Mouse (Mus musculus) forebrain, embryonic 14.5 days (tissue): Measurements from ENCODE around the gene Gabrg2. TPM values are rescaled to one million over a fixed set of nuclear protein-coding genes. Genes with fewer than 3 reads are reported as not detected.

Experiments
- ATAC-seq: fragments of 200-750 bp; cut with Nextera tagmentation; 2 replicates; pipeline ENCODE4 v1.8.0; 2017; ENCODE audit warnings: mild to moderate bottlenecking, moderate library complexity
- DNase-seq: peaks from one replicate; pipeline ENCODE4 v3.0.0-alpha.2; 2015; ENCODE audit warnings: low spot score
- H3K27ac ChIP-seq: fragments of 300-500 bp; sonication (generic); 2 replicates; pipeline ENCODE4 v1.5.1; 2014; ENCODE audit warnings: low read depth, mild to moderate bottlenecking, control low read depth, low read length, moderate library complexity
- H3K27me3 ChIP-seq: fragments of 300-500 bp; sonication (generic); replicated peaks from 2 replicates; pipeline ENCODE4 v1.6.1; 2014; ENCODE audit warnings: low read length, control low read depth, mixed read lengths; ENCODE audit not compliant: control insufficient read depth, insufficient read depth
- H3K36me3 ChIP-seq: fragments of 300-500 bp; sonication (generic); 2 replicates; pipeline ENCODE4 v1.6.1; 2014; ENCODE audit warnings: low read length, control low read depth; ENCODE audit not compliant: control insufficient read depth, insufficient read depth
- H3K4me1 ChIP-seq: fragments of 300-500 bp; sonication (generic); 2 replicates; pipeline ENCODE4 v1.6.1; 2014; ENCODE audit warnings: antibody characterized with exemption, low read length, control low read depth; ENCODE audit not compliant: control insufficient read depth, insufficient read depth
- H3K4me2 ChIP-seq: fragments of 300-500 bp; sonication (generic); 2 replicates; pipeline ENCODE4 v1.6.1; 2014; ENCODE audit warnings: mild to moderate bottlenecking, control low read depth, low read length
- H3K4me3 ChIP-seq: fragments of 300-500 bp; sonication (generic); 2 replicates; pipeline ENCODE4 v1.5.1; 2014; ENCODE audit warnings: low read depth, low read length, control low read depth
- H3K9ac ChIP-seq: fragments of 300-500 bp; sonication (generic); 2 replicates; pipeline ENCODE4 v1.6.1; 2014; ENCODE audit warnings: mild to moderate bottlenecking, low read length, control low read depth, moderate library complexity
- H3K9me3 ChIP-seq: fragments of 300-500 bp; sonication (generic); replicated peaks from 2 replicates; pipeline ENCODE4 v1.6.1; 2016; ENCODE audit warnings: low read length, control low read depth, mixed read lengths; ENCODE audit not compliant: control insufficient read depth
- WGBS: fragments of 180-500 bp; shearing (Covaris S2); extraction: QIAGEN DNeasy Blood & Tissue Kit; methylation state at CpG from one replicate; pipeline ENCODE4 v1.1.7; 2014; 5-methylcytosine and 5-hydroxymethylcytosine counted together
- polyA plus RNA-seq: library from polyadenylated mRNA; unstranded; fragments of >200 nt; fragmentation: Nextera tagmentation; extraction: Ambion mirVana; gene quantifications from 2 replicates; pipeline ENCODE4 v1.2.1, GENCODE M21; 2014

Gabrg2 gene
- polyA plus RNA-seq, 1 experiment from 2014 or later = 74.3 TPM

DNA sequence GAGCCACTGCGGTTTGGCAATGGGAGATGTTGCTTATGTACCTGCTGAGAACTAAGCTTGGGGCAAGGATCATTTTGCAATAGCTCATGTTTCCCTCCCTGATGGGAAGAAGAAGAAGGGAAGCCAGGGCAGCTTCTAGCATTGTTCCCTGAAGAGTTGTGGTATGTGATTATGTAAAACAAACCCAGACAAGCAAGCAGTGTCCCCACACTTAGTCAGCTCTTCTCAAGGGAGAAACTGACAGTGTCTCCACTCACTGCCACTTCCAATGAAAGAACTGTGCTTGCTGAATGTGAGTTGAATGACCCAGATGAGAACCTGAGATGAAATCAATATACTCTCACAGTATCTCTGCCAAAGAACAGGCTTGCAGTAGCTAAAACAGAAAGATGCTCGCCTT, 62.7 kb downstream of the Gabrg2 start:
- Histone ChIP-seq H3K27me3 (no peaks in the 10 kb centered on the region), H3K4me3 (no peak overlapping the region), H3K36me3 (no peaks in the 10 kb centered on the region), H3K9me3 (no peaks in the 10 kb centered on the region), H3K27ac (no peak overlapping the region), H3K4me2 (no peak overlapping the region), H3K4me1 (no peaks in the 10 kb centered on the region), H3K9ac (no peak overlapping the region)
- ATAC-seq = no peak
- 76% methylated on average over 2 of the region's 2 CpGs for WGBS
- DNase-seq = no peak

DNA sequence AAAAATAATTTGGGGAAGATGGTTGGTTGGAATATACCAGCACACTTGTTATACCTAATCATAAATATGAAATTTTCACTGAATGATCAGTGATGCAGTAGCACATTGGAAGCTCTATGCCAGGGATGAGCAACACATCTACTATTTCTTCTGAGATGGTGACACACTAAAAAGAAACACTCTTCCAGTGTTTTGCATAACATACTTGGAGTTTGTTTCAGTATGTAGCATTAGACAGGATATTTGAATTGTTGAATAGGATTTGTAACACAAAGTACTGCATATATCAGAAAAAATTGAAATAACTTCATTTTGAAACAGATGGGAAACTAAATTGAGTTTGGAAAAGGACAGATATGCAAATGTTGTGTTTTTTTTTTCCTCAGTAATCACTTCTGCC, 81.8 kb downstream of the Gabrg2 start:
- no peak overlapping the region for H3K4me3 ChIP-seq
- no peak overlapping the region for H3K9ac ChIP-seq
- DNase-seq (no peak), ATAC-seq (no peak)
- no peaks in the 10 kb centered on the region for H3K9me3 ChIP-seq
- H3K27ac ChIP-seq = no peak overlapping the region
- H3K4me1 ChIP-seq = no peaks in the 10 kb centered on the region
- no peak overlapping the region for H3K4me2 ChIP-seq
- no peaks in the 10 kb centered on the region for H3K36me3 ChIP-seq
- no peaks in the 10 kb centered on the region for H3K27me3 ChIP-seq

DNA sequence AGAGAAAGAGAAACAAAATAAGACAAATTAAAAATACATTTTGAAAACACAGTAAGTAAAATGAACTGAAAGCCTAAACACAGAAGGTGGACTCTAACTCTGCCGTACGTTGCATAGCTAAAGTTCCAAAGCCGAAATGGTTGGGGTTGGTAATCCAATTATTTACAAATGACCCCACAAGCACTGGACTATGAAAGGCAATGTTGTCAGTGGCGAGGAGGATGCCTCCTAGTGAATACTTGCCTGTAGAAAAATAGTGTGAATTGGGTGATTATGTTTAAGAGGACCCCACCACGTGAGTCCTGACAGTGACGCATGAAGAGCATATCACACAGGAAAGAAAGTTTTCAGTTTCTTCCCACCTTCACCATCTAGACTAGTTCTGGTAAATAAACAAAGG, 86.6 kb downstream of the Gabrg2 start:
- no peak for ATAC-seq
- Histone ChIP-seq H3K4me2 (no peak overlapping the region), H3K4me3 (no peak overlapping the region), H3K36me3 (no peaks in the 10 kb centered on the region), H3K4me1 (no peaks in the 10 kb centered on the region), H3K9ac (no peak overlapping the region), H3K9me3 (no peaks in the 10 kb centered on the region), H3K27me3 (no peaks in the 10 kb centered on the region), H3K27ac (no peak overlapping the region)
- 12% methylated on average over 6 of the region's 6 CpGs for WGBS
- no peak for DNase-seq

DNA sequence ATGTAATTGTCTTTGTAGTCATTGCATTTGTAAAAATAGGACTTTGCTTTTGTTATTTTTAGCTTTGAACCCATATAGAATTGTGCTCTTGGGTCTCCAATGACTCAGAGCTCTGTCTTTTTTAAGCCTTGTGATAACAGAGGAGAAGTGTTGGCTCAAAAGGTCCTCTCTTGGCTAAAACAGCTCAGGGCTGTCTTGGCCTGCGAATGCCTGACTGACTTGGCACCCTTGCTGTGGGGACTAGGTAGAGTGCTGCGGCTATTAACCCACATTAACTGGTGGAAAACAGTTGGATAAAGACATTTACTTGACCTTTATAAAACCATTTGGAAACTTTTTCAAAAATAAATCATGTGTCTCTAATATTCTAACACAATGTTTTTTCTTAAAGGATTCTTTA, 97.0 kb downstream of the Gabrg2 start:
- no peak overlapping the region for H3K4me3 ChIP-seq
- H3K4me2 ChIP-seq = no peak overlapping the region
- no peaks in the 10 kb centered on the region for H3K4me1 ChIP-seq
- H3K36me3 ChIP-seq = no peaks in the 10 kb centered on the region
- no peaks in the 10 kb centered on the region for H3K27me3 ChIP-seq
- H3K9ac ChIP-seq = no peak overlapping the region
- WGBS = 83% methylated on average over 2 of the region's 2 CpGs
- DNase-seq (no peak), ATAC-seq (no peak)
- H3K9me3 ChIP-seq = no peaks in the 10 kb centered on the region
- H3K27ac ChIP-seq = no peak overlapping the region

Other genes with a start within 250 kb of the Gabrg2 start
- gene Gabra1, start 182.1 kb upstream of the Gabrg2 start, polyA plus RNA-seq = 13.3 and 15.0 TPM in 2 replicates